ENCODE assay signal across 10 mouse cellular contexts in genomic region chr10:95611331-95611721, GRCm38 (mm10). TPM values are rescaled to one million over a fixed set of nuclear protein-coding genes. Genes with fewer than 3 reads are reported as not detected.
DNase-seq lines count a peak whose midpoint lies in the region; ATAC-seq and TF ChIP-seq lines count a peak whose summit lies in the region.
"Had no signal": no experiment of that assay in that cellular context is flagged by ENCODE, and none has a peak within 500 bp of the region (broad histone marks: within the 10 kb centered on the region; RNA-seq: fewer than 3 reads in every experiment).

No protein-coding gene starts in this region.

- H3K9me3 ChIP-seq in lung, embryonic 15.5 days, result no peaks in the 10 kb centered on the region
- H3K9me3 ChIP-seq in heart, embryonic 10.5 days, result no peaks in the 10 kb centered on the region
- H3K9me3 ChIP-seq in neural tube, embryonic 15.5 days (replicated peaks), result no peaks in the 10 kb centered on the region

- no peak for ATAC-seq in lung, embryonic 15.5 days (ENCODE audit: borderline replicate concordance, extremely low read depth, low FRiP score, low TSS enrichment)
- ATAC-seq in neural tube, embryonic 15.5 days (ENCODE audit: low FRiP score), result no peak; the same call in 1 of the 2 replicates
- no peak for ATAC-seq in CD4-positive, CD25-positive, alpha-beta regulatory T cell, adult 4 months

- H3K4me2 ChIP-seq in lung, embryonic 15.5 days, result 0 out of 2 replicates have a peak overlapping the region, but pooled peaks have one; percentile 2
- H3K4me2 ChIP-seq in neural tube, embryonic 15.5 days, result peak overlapping the region; percentile 23

- H3K36me3 ChIP-seq in lung, embryonic 15.5 days, result no peaks in the 10 kb centered on the region
- H3K36me3 ChIP-seq in heart, embryonic 10.5 days, result no peaks in the 10 kb centered on the region
- H3K36me3 ChIP-seq in kidney, adult 2 months (ENCODE audit: control insufficient read depth, insufficient read depth, low read length), result no peaks in the 10 kb centered on the region
- no peaks in the 10 kb centered on the region for H3K36me3 ChIP-seq in neural tube, embryonic 15.5 days

- no peak overlapping the region for H3K9ac ChIP-seq in lung, embryonic 15.5 days
- H3K9ac ChIP-seq in neural tube, embryonic 15.5 days (replicated peaks), result no peak overlapping the region

- no peak overlapping the region for H3K27ac ChIP-seq in lung, embryonic 15.5 days
- H3K27ac ChIP-seq in heart, embryonic 10.5 days, result peak overlapping the region; percentile 74
- H3K27ac ChIP-seq in kidney, adult 2 months (ENCODE audit: insufficient read depth, low read depth, low read length), result no peak overlapping the region
- no peak overlapping the region for H3K27ac ChIP-seq in neural tube, embryonic 15.5 days (replicated peaks)

- no peak for TF ChIP-seq CTCF in kidney, adult 2 months (conservative IDR thresholded peaks at IDR 0.05; ENCODE audit: insufficient read depth, insufficient read length, low read depth, low read length)

- 43% methylated on average over 10 of the region's 10 CpGs for whole genome bisulfite sequencing in lung, embryonic 15.5 days
- WGBS in heart, embryonic 10.5 days, result 37% methylated on average over 10 of the region's 10 CpGs
- WGBS in kidney, adult 2 months, result 14% methylated on average over 10 of the region's 10 CpGs
- 27% methylated on average over 10 of the region's 10 CpGs for WGBS in neural tube, embryonic 15.5 days

- H3K27me3 ChIP-seq in lung, embryonic 15.5 days, result no peaks in the 10 kb centered on the region
- H3K27me3 ChIP-seq in heart, embryonic 10.5 days (ENCODE audit: insufficient read depth, poor library complexity, severe bottlenecking), result no peaks in the 10 kb centered on the region; the same call in 1 of the 2 replicates
- no peaks in the 10 kb centered on the region for H3K27me3 ChIP-seq in kidney, adult 2 months (replicated peaks; ENCODE audit: control insufficient read depth, insufficient read depth, low read length)
- no peaks in the 10 kb centered on the region for H3K27me3 ChIP-seq in neural tube, embryonic 15.5 days (replicated peaks)

- no peak for DNase-seq in lung, postnatal 36 days
- DNase-seq in heart, embryonic 10.5 days (ENCODE audit: low spot score), result no peak
- DNase-seq in kidney, adult 2 months, result peak; percentile 46
- DNase-seq in MN1 (ENCODE audit: low spot score), result no peak
- DNase-seq in spleen, adult 12 weeks (ENCODE audit: low spot score), result no peak
- DNase-seq: thymus, postnatal 14 days had no signal

- no peak for TF ChIP-seq POLR2A in kidney, adult 2 months (IDR thresholded peaks at IDR 0.05; ENCODE audit: low read depth, low read length)

- H3K4me3 ChIP-seq in lung, embryonic 15.5 days, result no peak overlapping the region
- no peak overlapping the region for H3K4me3 ChIP-seq in heart, embryonic 10.5 days
- no peak overlapping the region for H3K4me3 ChIP-seq in kidney, adult 2 months (ENCODE audit: insufficient read depth, low read depth, low read length)
- no peak overlapping the region for H3K4me3 ChIP-seq in neural tube, embryonic 15.5 days (replicated peaks)
- H3K4me3 ChIP-seq: erythroblast, embryonic 14.5 days had no signal

- peaks cover 5% of the 10 kb centered on the region; the same call in 1 of the 2 replicates for H3K4me1 ChIP-seq in lung, embryonic 15.5 days
- peaks cover 18% of the 10 kb centered on the region for H3K4me1 ChIP-seq in heart, embryonic 10.5 days
- H3K4me1 ChIP-seq in kidney, adult 2 months (ENCODE audit: control insufficient read depth, insufficient read depth, low read length), result peaks cover 8% of the 10 kb centered on the region
- H3K4me1 ChIP-seq in neural tube, embryonic 15.5 days, result peaks cover 13% of the 10 kb centered on the region

RNA-seq across cellular contexts. Expression of gene Nudt4, which starts 47.4 kb away (rescaled TPM):
- polyA plus RNA-seq in lung, embryonic 15.5 days (2015; fragmentation: Nextera tagmentation; extraction: Ambion mirVana), result 64.3 and 65.2 TPM in 2 replicates
- polyA plus RNA-seq in heart, embryonic 10.5 days (2016; fragmentation: Nextera tagmentation; extraction: Ambion mirVana), result 92.7 and 104 TPM in 2 replicates
- 88.6 and 92.7 TPM in 2 replicates for polyA plus RNA-seq in kidney, adult 2 months (2012; rRNA removed)
- polyA plus RNA-seq in neural tube, embryonic 15.5 days (2015; fragmentation: Nextera tagmentation; extraction: Ambion mirVana), result 73.5 and 75.5 TPM in 2 replicates
- 1 to 10 TPM; 7.0 to 9.1 TPM for polyA plus RNA-seq in CD4-positive, CD25-positive, alpha-beta regulatory T cell, adult 4 months (2017; shearing (Covaris generic))
